In the genomic region with DNA sequence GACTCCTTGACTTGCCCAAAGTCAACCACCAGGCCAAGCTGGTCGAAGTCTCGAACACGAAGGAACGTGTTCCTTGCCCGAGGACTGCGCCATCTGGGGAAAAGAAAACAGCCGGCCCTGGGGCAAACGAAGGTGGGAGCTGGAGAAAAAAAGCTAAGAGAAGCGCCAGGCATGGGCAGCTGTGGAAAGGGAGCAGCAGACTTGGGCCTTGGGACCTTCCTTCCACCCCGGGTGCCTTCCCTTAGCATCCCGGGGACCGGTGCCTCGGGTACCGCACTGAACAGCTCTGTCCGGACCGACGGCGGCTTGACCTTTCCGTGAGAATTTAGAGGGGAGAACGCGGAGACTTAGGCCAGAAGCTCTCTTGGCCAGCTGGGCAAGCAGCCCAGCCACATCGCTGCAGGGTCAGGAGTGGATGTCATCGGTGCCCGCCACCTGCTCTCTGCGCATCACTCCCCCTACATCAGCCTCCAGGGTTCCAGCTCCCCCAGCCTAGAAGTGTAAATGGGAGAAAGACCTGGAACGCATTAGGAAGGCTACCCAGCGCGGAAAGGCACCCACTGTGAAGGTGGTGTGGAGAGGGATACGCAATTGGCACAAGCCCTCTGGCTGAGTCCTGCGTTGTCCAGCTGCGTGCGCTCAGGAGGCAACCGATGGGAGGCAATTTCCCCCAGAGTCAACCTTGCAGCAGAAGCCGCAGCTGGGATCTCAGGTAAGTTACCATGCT, we compare ENCODE assay signal across 15 mouse cellular contexts. TPM values are rescaled to one million over a fixed set of nuclear protein-coding genes. Genes with fewer than 3 reads are reported as not detected.
DNase-seq lines count a peak whose midpoint lies in the region; ATAC-seq lines count a peak whose summit lies in the region.
"Had no signal": no experiment of that assay in that cellular context is flagged by ENCODE, and none has a peak within 500 bp of the region (broad histone marks: within the 10 kb centered on the region; RNA-seq: fewer than 3 reads in every experiment).

No protein-coding gene starts in this region.

- H3K4me3 ChIP-seq in forebrain, embryonic 11.5 days (ENCODE audit: low read depth, low read length), result no peak overlapping the region
- H3K4me3 ChIP-seq in forebrain, embryonic 13.5 days, result no peak overlapping the region
- H3K4me3 ChIP-seq in embryonic facial prominence, embryonic 10.5 days, result no peak overlapping the region
- no peak overlapping the region for H3K4me3 ChIP-seq in neural tube, embryonic 14.5 days (ENCODE audit: low read depth, low read length)
- H3K4me3 ChIP-seq: embryonic facial prominence, embryonic 12.5 days; liver, embryonic 12.5 days had no signal

- H3K4me2 ChIP-seq in forebrain, embryonic 11.5 days (ENCODE audit: low read depth, low read length, severe bottlenecking), result no peak overlapping the region
- no peak overlapping the region for H3K4me2 ChIP-seq in forebrain, embryonic 13.5 days
- no peak overlapping the region for H3K4me2 ChIP-seq in neural tube, embryonic 14.5 days (ENCODE audit: low read depth, low read length)
- H3K4me2 ChIP-seq: embryonic facial prominence, embryonic 12.5 days; liver, embryonic 12.5 days had no signal

- ATAC-seq in forebrain, embryonic 11.5 days (replicated peaks; ENCODE audit: low FRiP score), result no peak
- no peak for ATAC-seq in forebrain, embryonic 13.5 days
- ATAC-seq in neural tube, embryonic 14.5 days (ENCODE audit: low read depth), result 0 out of 2 replicates have a peak, but pooled peaks have one; percentile 12
- no peak for ATAC-seq in frontal cortex, adult (ENCODE audit: low TSS enrichment)
- ATAC-seq: intestine, postnatal 0 days; liver, embryonic 12.5 days had no signal

- DNase-seq in forebrain, embryonic 11.5 days (ENCODE audit: low spot score), result peak; percentile 58
- peak; percentile 6 for DNase-seq in left cerebral cortex, postnatal 4 days
- DNase-seq in left cerebral cortex, adult 11 months (ENCODE audit: low spot score), result no peak
- peak; percentile 45 for DNase-seq in embryonic facial prominence, embryonic 10.5 days (ENCODE audit: low spot score)
- no peak for DNase-seq in lung, postnatal 36 days
- DNase-seq: gastrocnemius, postnatal 14 days; right cerebral cortex, adult 18-20 months had no signal

- no peaks in the 10 kb centered on the region for H3K36me3 ChIP-seq in forebrain, embryonic 11.5 days (ENCODE audit: control insufficient read depth, insufficient read depth, low read length)
- no peaks in the 10 kb centered on the region for H3K36me3 ChIP-seq in forebrain, embryonic 13.5 days (ENCODE audit: poor library complexity, severe bottlenecking)
- no peaks in the 10 kb centered on the region for H3K36me3 ChIP-seq in embryonic facial prominence, embryonic 10.5 days (replicated peaks)
- H3K36me3 ChIP-seq in neural tube, embryonic 14.5 days (ENCODE audit: control insufficient read depth, insufficient read depth, low read length), result no peaks in the 10 kb centered on the region
- H3K36me3 ChIP-seq: embryonic facial prominence, embryonic 12.5 days; liver, embryonic 12.5 days had no signal

- peaks cover 57% of the 10 kb centered on the region for H3K27me3 ChIP-seq in forebrain, embryonic 11.5 days (ENCODE audit: control insufficient read depth, insufficient read depth, low read length)
- peaks cover 82% of the 10 kb centered on the region for H3K27me3 ChIP-seq in forebrain, embryonic 13.5 days
- peaks cover 83% of the 10 kb centered on the region for H3K27me3 ChIP-seq in embryonic facial prominence, embryonic 10.5 days (replicated peaks; ENCODE audit: low read depth, poor library complexity, severe bottlenecking)
- peaks cover 35% of the 10 kb centered on the region for H3K27me3 ChIP-seq in neural tube, embryonic 14.5 days (ENCODE audit: control insufficient read depth, insufficient read depth, low read length)

- no peak overlapping the region for H3K9ac ChIP-seq in forebrain, embryonic 11.5 days (ENCODE audit: low read length)
- H3K9ac ChIP-seq in forebrain, embryonic 13.5 days, result no peak overlapping the region
- no peak overlapping the region for H3K9ac ChIP-seq in neural tube, embryonic 14.5 days (replicated peaks; ENCODE audit: low read depth, low read length)
- H3K9ac ChIP-seq: embryonic facial prominence, embryonic 12.5 days; liver, embryonic 12.5 days had no signal

- peaks cover 2% of the 10 kb centered on the region; the same call in 1 of the 2 replicates for H3K4me1 ChIP-seq in forebrain, embryonic 11.5 days (replicated peaks; ENCODE audit: control insufficient read depth, insufficient read depth, low read length)
- H3K4me1 ChIP-seq in forebrain, embryonic 13.5 days, result 0 out of 2 replicates have a peak, but pooled peaks cover 8% of the 10 kb centered on the region
- peaks cover 6% of the 10 kb centered on the region for H3K4me1 ChIP-seq in embryonic facial prominence, embryonic 10.5 days
- H3K4me1 ChIP-seq in neural tube, embryonic 14.5 days (ENCODE audit: control insufficient read depth, insufficient read depth, low read length), result no peaks in the 10 kb centered on the region
- H3K4me1 ChIP-seq: liver, embryonic 12.5 days had no signal

- H3K9me3 ChIP-seq in forebrain, embryonic 11.5 days (ENCODE audit: control insufficient read depth, low read length), result no peaks in the 10 kb centered on the region
- no peaks in the 10 kb centered on the region for H3K9me3 ChIP-seq in forebrain, embryonic 13.5 days (replicated peaks)
- no peaks in the 10 kb centered on the region for H3K9me3 ChIP-seq in embryonic facial prominence, embryonic 10.5 days
- H3K9me3 ChIP-seq in neural tube, embryonic 14.5 days (ENCODE audit: control insufficient read depth, low read length), result no peaks in the 10 kb centered on the region
- H3K9me3 ChIP-seq: embryonic facial prominence, embryonic 12.5 days; liver, embryonic 12.5 days had no signal

- no peak overlapping the region for H3K27ac ChIP-seq in forebrain, embryonic 11.5 days (ENCODE audit: low read depth, low read length)
- no peak overlapping the region for H3K27ac ChIP-seq in forebrain, embryonic 13.5 days
- H3K27ac ChIP-seq in embryonic facial prominence, embryonic 10.5 days (replicated peaks), result no peak overlapping the region
- no peak overlapping the region for H3K27ac ChIP-seq in neural tube, embryonic 14.5 days (ENCODE audit: low read depth, low read length)
- H3K27ac ChIP-seq: embryonic facial prominence, embryonic 12.5 days; liver, embryonic 12.5 days had no signal

- intact Hi-C loops in left cerebral cortex, postnatal 4 days (cut with DNase I), result no loop called here

- WGBS in forebrain, embryonic 11.5 days, result 3% methylated on average over 34 of the region's 34 CpGs
- 2% methylated on average over 34 of the region's 34 CpGs for WGBS in forebrain, embryonic 13.5 days
- 4% methylated on average over 34 of the region's 34 CpGs for WGBS in embryonic facial prominence, embryonic 10.5 days
- WGBS in neural tube, embryonic 14.5 days, result 4% methylated on average over 34 of the region's 34 CpGs

RNA-seq across cellular contexts. Expression of a gene that starts 6.9 kb away (rescaled TPM):
- 0.08 TPM in 1 of 2 replicates, not detected in the other for polyA plus RNA-seq in forebrain, embryonic 11.5 days (2014; fragmentation: Nextera tagmentation; extraction: Ambion mirVana)
- polyA plus RNA-seq in forebrain, embryonic 13.5 days (2015; fragmentation: Nextera tagmentation; extraction: Ambion mirVana), result not detected in 2 replicates
- not detected for total RNA-seq in left cerebral cortex, postnatal 4 days (2021)
- polyA plus RNA-seq in embryonic facial prominence, embryonic 10.5 days (2016; fragmentation: Nextera tagmentation; extraction: Ambion mirVana), result 0.42 and 0.69 TPM in 2 replicates
- polyA plus RNA-seq in neural tube, embryonic 14.5 days (2014; fragmentation: Nextera tagmentation; extraction: Ambion mirVana), result 2.5 and 3.2 TPM in 2 replicates
- total RNA-seq: layer of hippocampus, adult 8-10 months; megakaryocyte-erythroid progenitor cell, adult 5-6 weeks had no signal

RNA-seq across cellular contexts. Expression of a gene that starts 52.5 kb away (rescaled TPM):
- polyA plus RNA-seq in forebrain, embryonic 11.5 days (2014; fragmentation: Nextera tagmentation; extraction: Ambion mirVana), result 17.6 TPM in 2 replicates
- polyA plus RNA-seq in forebrain, embryonic 13.5 days (2015; fragmentation: Nextera tagmentation; extraction: Ambion mirVana), result 11.3 and 11.6 TPM in 2 replicates
- 10 to 100 TPM; 13.1 to 13.5 TPM for total RNA-seq in left cerebral cortex, postnatal 4 days (2021)
- polyA plus RNA-seq in embryonic facial prominence, embryonic 10.5 days (2016; fragmentation: Nextera tagmentation; extraction: Ambion mirVana), result 17.5 and 20.3 TPM in 2 replicates
- 12.3 and 15.9 TPM in 2 replicates for polyA plus RNA-seq in neural tube, embryonic 14.5 days (2014; fragmentation: Nextera tagmentation; extraction: Ambion mirVana)

Comparison
In these comparisons a context has a peak if more than half of its experiments do, and no peak if none do; other contexts are left out.
1. DNase-seq: peak in forebrain, embryonic 11.5 days (single experiment), left cerebral cortex, postnatal 4 days (single experiment) and embryonic facial prominence, embryonic 10.5 days (single experiment); none in left cerebral cortex, adult 11 months (single experiment) and lung, postnatal 36 days (single experiment).